Mouse (Mus musculus) liver, postnatal 0 days (tissue): Measurements from ENCODE around the gene Gm3072. TPM values are rescaled to one million over a fixed set of nuclear protein-coding genes. Genes with fewer than 3 reads are reported as not detected.

Source experiments
- polyA plus RNA-seq: library from polyadenylated mRNA; unstranded; fragments of >200 nt; fragmentation: Nextera tagmentation; extraction: Ambion mirVana; gene quantifications from 2 replicates; pipeline ENCODE4 v1.2.1, GENCODE M21; 2015

Gm3072 gene
- polyA plus RNA-seq, 1 experiment from 2014 or later: not detected

Other genes starting within 250 kb of the Gm3072 start
- not detected in 2 replicates for gene Gm7945, start 238.2 kb downstream of the Gm3072 start, polyA plus RNA-seq
- gene Gm6482, start 216.3 kb downstream of the Gm3072 start, polyA plus RNA-seq: not detected in 2 replicates
- not detected in 2 replicates for gene Gm7954, start 171.1 kb downstream of the Gm3072 start, polyA plus RNA-seq
- not detected in 2 replicates for gene Gm3486, start 135.1 kb downstream of the Gm3072 start, polyA plus RNA-seq
- not detected in 2 replicates for gene Gm7970, start 69.0 kb downstream of the Gm3072 start, polyA plus RNA-seq
- not detected in 2 replicates for gene 1700049E17Rik2, start 51.4 kb downstream of the Gm3072 start, polyA plus RNA-seq
- gene Gm3676, start 21.9 kb upstream of the Gm3072 start, polyA plus RNA-seq: not detected in 2 replicates
- gene Gm8068, start 77.3 kb upstream of the Gm3072 start, polyA plus RNA-seq: not detected in 2 replicates
- gene Gm7929, start 126.0 kb upstream of the Gm3072 start, polyA plus RNA-seq: not detected in 2 replicates
- not detected in 2 replicates for gene Gm47189, start 147.8 kb upstream of the Gm3072 start, polyA plus RNA-seq